Mouse (Mus musculus) neural tube, embryonic 13.5 days (tissue): Measurements from ENCODE around the gene Rogdi. TPM values are rescaled to one million over a fixed set of nuclear protein-coding genes. Genes with fewer than 3 reads are reported as not detected.

ENCODE experiments used
- ATAC-seq: fragments of 200-750 bp; cut with Nextera tagmentation; 2 replicates; pipeline ENCODE4 v1.8.0; 2017; ENCODE audit warnings: low read depth, mild to moderate bottlenecking, moderate TSS enrichment, moderate library complexity
- H3K27ac ChIP-seq: fragments of 300-500 bp; sonication (generic); replicated peaks from 2 replicates; pipeline ENCODE4 v1.5.1; 2015; ENCODE audit warnings: moderate library complexity, mild to moderate bottlenecking, inconsistent platforms
- H3K27me3 ChIP-seq: fragments of 300-500 bp; sonication (generic); 2 replicates; pipeline ENCODE4 v1.6.1; 2015; ENCODE audit warnings: mild to moderate bottlenecking, inconsistent platforms
- H3K36me3 ChIP-seq: fragments of 300-500 bp; sonication (generic); 2 replicates; pipeline ENCODE4 v1.6.1; 2015; ENCODE audit warnings: mild to moderate bottlenecking, inconsistent platforms
- H3K4me1 ChIP-seq: fragments of 300-500 bp; sonication (generic); replicated peaks from 2 replicates; pipeline ENCODE4 v1.6.1; 2015; ENCODE audit warnings: inconsistent platforms
- H3K4me2 ChIP-seq: fragments of 300-500 bp; sonication (generic); 2 replicates; pipeline ENCODE4 v1.6.1; 2015; ENCODE audit warnings: inconsistent platforms, mild to moderate bottlenecking, moderate library complexity
- H3K4me3 ChIP-seq: fragments of 300-500 bp; sonication (generic); 2 replicates; pipeline ENCODE4 v1.5.1; 2015; ENCODE audit warnings: mild to moderate bottlenecking, inconsistent platforms
- H3K9ac ChIP-seq: fragments of 300-500 bp; sonication (generic); 2 replicates; pipeline ENCODE4 v1.6.1; 2015; ENCODE audit warnings: moderate library complexity, mild to moderate bottlenecking, inconsistent platforms
- H3K9me3 ChIP-seq: fragments of 300-500 bp; sonication (generic); 2 replicates; pipeline ENCODE4 v1.6.1; 2016; ENCODE audit warnings: inconsistent platforms
- WGBS: fragments of 180-500 bp; shearing (Covaris S2); methylation state at CpG from one replicate; pipeline ENCODE4 v1.1.7; 2015; 5-methylcytosine and 5-hydroxymethylcytosine counted together
- polyA plus RNA-seq: library from polyadenylated mRNA; unstranded; fragments of >200 nt; fragmentation: Nextera tagmentation; extraction: Ambion mirVana; gene quantifications from 2 replicates; pipeline ENCODE4 v1.2.1, GENCODE M21; 2015

The Rogdi gene
- polyA plus RNA-seq, 1 experiment from 2014 or later = 171 TPM

GRCm38 (mm10) chr16:5012036-5013005 lies 1.0 kb downstream of the Rogdi start:
- Histone ChIP-seq H3K27ac (peak overlapping the region; percentile 80), H3K27me3 (no peaks in the 10 kb centered on the region), H3K36me3 (peaks cover 56% of the 10 kb centered on the region), H3K4me1 (peaks cover 22% of the 10 kb centered on the region), H3K4me2 (peak overlapping the region; percentile 59), H3K9ac (peak overlapping the region; percentile 71), H3K9me3 (no peaks in the 10 kb centered on the region), H3K4me3 (peak overlapping the region; percentile 56)
- ATAC-seq = no peak
- 54% methylated on average over 13 of the region's 13 CpGs for WGBS

- Histone ChIP-seq H3K27ac (no peak overlapping the region), H3K9me3 (no peaks in the 10 kb centered on the region), H3K4me2 (no peak overlapping the region), H3K4me3 (no peak overlapping the region), H3K36me3 (peaks cover 46% of the 10 kb centered on the region), H3K9ac (no peak overlapping the region), H3K4me1 (peaks cover 22% of the 10 kb centered on the region), H3K27me3 (no peaks in the 10 kb centered on the region)
- WGBS = 89% methylated on average over 7 of the region's 7 CpGs
- no peak for ATAC-seq
Observed at GRCm38 (mm10) chr16:5011285-5011684, 2.1 kb downstream of the Rogdi start.

- Histone ChIP-seq H3K27ac (no peak overlapping the region), H3K36me3 (peaks cover 38% of the 10 kb centered on the region), H3K27me3 (no peaks in the 10 kb centered on the region), H3K4me1 (peaks cover 22% of the 10 kb centered on the region), H3K4me2 (no peak overlapping the region), H3K9me3 (no peaks in the 10 kb centered on the region), H3K9ac (no peak overlapping the region), H3K4me3 (no peak overlapping the region)
- no peak for ATAC-seq
- 86% methylated on average over 10 of the region's 10 CpGs for WGBS
Observed at GRCm38 (mm10) chr16:5010371-5010935, 2.9 kb downstream of the Rogdi start.

GRCm38 (mm10) chr16:5008076-5008475 lies 5.3 kb downstream of the Rogdi start:
- Histone ChIP-seq H3K27ac (no peak overlapping the region), H3K9me3 (no peaks in the 10 kb centered on the region), H3K4me2 (no peak overlapping the region), H3K4me3 (no peak overlapping the region), H3K27me3 (no peaks in the 10 kb centered on the region), H3K4me1 (peaks cover 22% of the 10 kb centered on the region), H3K36me3 (peaks cover 25% of the 10 kb centered on the region), H3K9ac (no peak overlapping the region)
- 84% methylated on average over 12 of the region's 12 CpGs for WGBS
- ATAC-seq = no peak

- peaks cover 17% of the 10 kb centered on the region for H3K4me1 ChIP-seq
- 53% methylated on average over 6 of the region's 6 CpGs for WGBS
Observed at GRCm38 (mm10) chr16:5007492-5007891, 5.9 kb downstream of the Rogdi start.

GRCm38 (mm10) chr16:5007067-5007466 lies 6.3 kb downstream of the Rogdi start, which contains the start of gene Smim22:
Smim22 (plus strand) TSS chr16:5007288.
- ATAC-seq = no peak
- peaks cover 13% of the 10 kb centered on the region for H3K4me1 ChIP-seq
- no peak within 1 kb of the TSS for H3K9ac ChIP-seq
- peaks cover 25% of the 10 kb centered on the region for H3K36me3 ChIP-seq
- H3K27me3 ChIP-seq = no peaks in the 10 kb centered on the region
- H3K9me3 ChIP-seq = no peaks in the 10 kb centered on the region
- no peak within 1 kb of the TSS for H3K4me2 ChIP-seq
- WGBS = 60% methylated on average over 5 of the region's 5 CpGs
- H3K27ac ChIP-seq = no peak within 1 kb of the TSS
- H3K4me3 ChIP-seq = no peak within 1 kb of the TSS

More at GRCm38 (mm10) chr16:5007492-5007891, 5.9 kb downstream of the Rogdi start:
- ATAC-seq = no peak
- Histone ChIP-seq H3K4me2 (no peak overlapping the region), H3K4me3 (no peak overlapping the region), H3K9ac (no peak overlapping the region), H3K27ac (no peak overlapping the region), H3K36me3 (peaks cover 25% of the 10 kb centered on the region), H3K27me3 (no peaks in the 10 kb centered on the region), H3K9me3 (no peaks in the 10 kb centered on the region)

GRCm38 (mm10) chr16:5000611-5001010 lies 12.7 kb downstream of the Rogdi start:
- Histone ChIP-seq H3K27ac (no peak overlapping the region), H3K4me2 (no peak overlapping the region), H3K36me3 (no peaks in the 10 kb centered on the region), H3K4me3 (no peak overlapping the region), H3K9me3 (no peaks in the 10 kb centered on the region), H3K4me1 (no peaks in the 10 kb centered on the region), H3K27me3 (no peaks in the 10 kb centered on the region), H3K9ac (no peak overlapping the region)
- WGBS = 71% methylated on average over 3 of the region's 3 CpGs
- no peak for ATAC-seq

GRCm38 (mm10) chr16:4998984-4999383 lies 14.4 kb downstream of the Rogdi start:
- WGBS = 67% methylated on average over 1 of the region's 1 CpGs
- no peaks in the 10 kb centered on the region for H3K36me3 ChIP-seq
- H3K9me3 ChIP-seq = no peaks in the 10 kb centered on the region
- no peak overlapping the region for H3K9ac ChIP-seq
- H3K4me1 ChIP-seq = no peaks in the 10 kb centered on the region
- no peak for ATAC-seq
- no peak overlapping the region for H3K4me2 ChIP-seq
- H3K4me3 ChIP-seq = no peak overlapping the region
- H3K27me3 ChIP-seq = no peaks in the 10 kb centered on the region
- H3K27ac ChIP-seq = no peak overlapping the region

- no peak for ATAC-seq
- Histone ChIP-seq H3K9me3 (no peaks in the 10 kb centered on the region), H3K27me3 (no peaks in the 10 kb centered on the region), H3K4me1 (no peaks in the 10 kb centered on the region), H3K4me2 (no peak within 1 kb of the TSS), H3K27ac (no peak within 1 kb of the TSS), H3K4me3 (no peak within 1 kb of the TSS), H3K36me3 (no peaks in the 10 kb centered on the region), H3K9ac (no peak within 1 kb of the TSS)
- 53% methylated on average over 3 of the region's 3 CpGs for WGBS
Observed at GRCm38 (mm10) chr16:4997553-4997952, 15.8 kb downstream of the Rogdi start, which contains the start of gene Sept12. Sept12 (minus strand) TSS chr16:4997852.

GRCm38 (mm10) chr16:4993276-4993675 lies 20.1 kb downstream of the Rogdi start:
- H3K4me2 ChIP-seq = no peak overlapping the region
- no peaks in the 10 kb centered on the region for H3K4me1 ChIP-seq
- H3K4me3 ChIP-seq = no peak overlapping the region
- H3K27me3 ChIP-seq = no peaks in the 10 kb centered on the region
- no peak for ATAC-seq
- no peaks in the 10 kb centered on the region for H3K9me3 ChIP-seq
- no peak overlapping the region for H3K27ac ChIP-seq
- H3K36me3 ChIP-seq = no peaks in the 10 kb centered on the region
- no peak overlapping the region for H3K9ac ChIP-seq
- WGBS = 82% methylated on average over 4 of the region's 4 CpGs

GRCm38 (mm10) chr16:4984717-4985116 lies 28.6 kb downstream of the Rogdi start:
- H3K4me3 ChIP-seq = no peak overlapping the region
- no peaks in the 10 kb centered on the region for H3K27me3 ChIP-seq
- WGBS = 91% methylated on average over 12 of the region's 12 CpGs
- H3K4me2 ChIP-seq = no peak overlapping the region
- no peak for ATAC-seq
- no peak overlapping the region for H3K9ac ChIP-seq
- no peaks in the 10 kb centered on the region for H3K9me3 ChIP-seq
- no peak overlapping the region for H3K27ac ChIP-seq
- H3K4me1 ChIP-seq = no peaks in the 10 kb centered on the region
- H3K36me3 ChIP-seq = no peaks in the 10 kb centered on the region

GRCm38 (mm10) chr16:4979755-4980380 lies 33.5 kb downstream of the Rogdi start:
- Histone ChIP-seq H3K4me2 (no peak overlapping the region), H3K36me3 (no peaks in the 10 kb centered on the region), H3K4me1 (no peaks in the 10 kb centered on the region), H3K9ac (no peak overlapping the region), H3K27me3 (no peaks in the 10 kb centered on the region), H3K9me3 (no peaks in the 10 kb centered on the region), H3K27ac (no peak overlapping the region), H3K4me3 (no peak overlapping the region)
- no peak for ATAC-seq
- WGBS = 72% methylated on average over 4 of the region's 4 CpGs
